Mouse (Mus musculus): ENCODE measurements around the gene Bag6. TPM values are rescaled to one million over a fixed set of nuclear protein-coding genes. Genes with fewer than 3 reads are reported as not detected.

Gene Bag6
- total RNA-seq, 1 experiment from 2014 or later = 461 TPM

DNA sequence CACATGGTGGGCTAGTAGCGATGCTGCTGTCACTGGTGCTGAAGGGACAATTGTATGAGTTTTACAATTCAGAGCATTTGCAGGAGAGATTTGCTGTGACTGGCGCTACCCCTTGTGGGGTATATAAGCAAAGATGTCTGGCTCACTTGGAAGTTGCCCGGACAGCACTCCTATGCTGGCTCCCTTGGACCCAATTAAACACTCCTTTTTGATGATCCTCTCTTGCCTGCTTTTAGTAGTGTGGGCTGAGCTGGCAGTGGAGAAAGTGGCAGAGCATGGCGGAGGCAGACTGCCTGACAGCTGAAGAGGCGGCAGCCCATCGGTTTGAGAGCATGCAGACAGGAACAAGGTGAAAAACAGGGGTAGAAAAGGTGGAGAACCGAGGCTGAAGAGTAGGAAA, 32.8 kb downstream of the Bag6 start:
- DNase-seq = no peak

DNA sequence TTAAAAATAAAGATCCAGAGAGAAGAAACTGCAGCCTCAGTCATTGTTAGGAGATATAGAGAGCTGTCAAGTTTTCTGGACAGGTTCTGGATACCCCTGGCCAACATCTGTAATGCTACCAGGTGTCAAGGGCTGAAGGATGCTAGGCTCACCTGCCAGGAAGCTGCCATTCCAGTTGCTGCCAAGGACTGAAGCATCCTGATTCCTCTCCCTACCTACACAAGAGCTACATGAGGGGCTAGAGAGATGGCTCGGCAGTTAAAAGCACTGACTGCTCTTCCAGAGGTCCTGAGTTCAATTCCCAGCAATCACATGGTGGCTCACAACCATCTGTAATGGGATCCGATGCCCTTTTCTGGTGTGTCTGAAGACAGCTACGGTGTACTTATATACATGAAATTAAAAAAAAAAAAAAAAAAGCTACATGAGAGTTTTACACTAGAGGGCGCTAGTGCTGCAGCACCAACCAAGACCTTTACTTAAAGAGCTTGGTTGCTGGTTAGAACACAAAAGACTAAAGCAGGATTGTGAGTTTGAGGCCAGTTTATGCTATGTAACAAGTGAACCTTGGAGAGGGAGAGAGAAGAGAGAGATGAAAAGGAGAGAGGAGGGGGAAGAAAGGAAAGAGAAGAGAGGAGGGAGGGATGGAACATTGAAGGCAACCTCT, 33.7 kb downstream of the Bag6 start:
- no peak for DNase-seq

DNA sequence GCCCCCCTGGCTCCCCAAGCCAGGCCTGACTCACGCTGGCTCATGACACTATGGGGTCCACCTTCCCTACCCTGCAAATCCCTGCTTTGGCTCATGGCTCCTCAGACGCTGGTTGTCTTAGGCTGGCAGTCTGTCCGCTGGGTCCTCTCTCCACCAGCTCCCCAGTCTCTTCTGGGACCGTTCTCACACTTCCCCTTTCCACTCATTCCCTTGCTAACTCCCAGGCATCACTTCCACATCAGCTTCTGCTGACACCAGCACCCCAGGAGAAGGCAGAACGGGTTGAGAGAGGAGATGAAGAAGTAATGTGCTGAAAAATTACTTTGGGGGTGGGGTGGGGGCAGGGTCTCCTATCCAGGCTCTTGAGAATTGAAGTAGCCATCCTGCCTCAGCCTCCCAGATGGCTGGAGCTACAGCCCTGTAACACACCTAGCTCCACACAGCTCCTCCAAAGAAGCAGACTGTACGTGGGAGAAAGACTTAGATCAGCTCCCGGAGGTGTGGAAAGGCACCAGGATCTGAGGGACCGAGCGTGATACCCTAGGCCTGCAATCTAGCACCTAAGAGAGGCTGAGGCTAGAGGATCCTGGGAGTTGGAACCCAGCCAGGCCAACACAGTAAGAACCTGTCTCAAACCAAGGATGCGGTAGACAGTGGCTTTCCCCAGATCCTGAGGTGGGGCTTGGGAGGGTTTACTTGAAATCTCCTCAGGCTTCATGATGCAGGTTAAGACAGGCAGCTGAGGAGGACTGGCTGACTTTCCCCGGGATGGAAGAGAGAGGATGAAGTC, 37.7 kb downstream of the Bag6 start:
- no peak for DNase-seq

DNA sequence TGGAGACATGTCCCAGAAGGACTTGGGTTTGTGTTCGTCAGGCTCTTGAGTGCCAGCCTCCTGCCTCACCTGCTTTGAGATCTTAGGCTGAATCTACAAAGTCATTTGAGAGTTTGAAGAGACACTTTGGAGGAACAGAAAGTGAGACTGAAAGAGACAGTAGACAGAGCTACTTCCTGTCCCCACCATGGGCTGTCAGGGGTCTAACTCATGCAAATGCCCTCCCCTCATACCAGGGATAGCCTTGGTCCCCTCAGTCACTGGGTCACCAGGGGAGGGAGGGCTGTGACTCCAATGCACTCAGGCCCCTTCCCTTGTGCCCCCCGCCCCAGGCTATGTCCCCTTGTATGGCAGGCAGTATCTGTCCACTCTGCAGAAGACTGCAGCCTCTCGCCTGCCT, 38.4 kb downstream of the Bag6 start:
- no peak for DNase-seq

DNA sequence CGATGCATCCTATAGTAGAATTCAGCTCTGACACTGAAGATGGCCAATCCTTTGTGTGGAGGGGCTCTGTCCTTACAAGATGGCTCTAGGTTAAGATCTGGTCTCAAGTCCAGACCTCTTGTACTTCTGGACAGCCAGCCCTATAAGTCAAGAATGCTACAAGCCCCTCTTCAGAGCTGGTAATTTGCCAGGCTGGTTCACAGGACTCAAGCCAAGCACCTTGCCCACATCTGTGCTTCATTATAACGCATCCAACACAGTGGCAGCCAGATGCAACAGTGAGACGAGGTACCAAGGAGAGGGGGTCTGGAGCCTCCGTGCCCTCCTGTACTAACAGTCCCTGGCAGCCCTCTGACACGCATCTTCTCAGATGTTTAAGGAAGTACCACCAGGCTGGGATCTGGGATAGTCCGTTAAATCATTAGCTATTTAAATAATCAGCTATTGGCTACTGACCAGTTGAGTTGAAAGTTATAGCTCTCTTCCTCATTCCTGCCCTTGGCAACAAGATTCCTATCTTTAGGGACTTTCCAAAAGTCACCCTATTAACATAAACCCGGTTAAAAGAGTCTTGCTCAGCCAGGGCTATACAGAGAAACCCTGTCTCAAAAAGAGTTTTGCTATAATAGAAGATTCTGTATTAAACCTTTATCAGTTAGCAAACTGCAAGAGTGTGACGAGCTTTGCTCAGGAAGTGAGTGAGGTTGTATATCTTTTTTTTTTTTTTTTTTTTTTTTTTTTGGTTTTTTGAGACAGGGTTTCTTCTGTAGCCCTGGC, 39.4 kb downstream of the Bag6 start:
- DNase-seq = no peak

DNA sequence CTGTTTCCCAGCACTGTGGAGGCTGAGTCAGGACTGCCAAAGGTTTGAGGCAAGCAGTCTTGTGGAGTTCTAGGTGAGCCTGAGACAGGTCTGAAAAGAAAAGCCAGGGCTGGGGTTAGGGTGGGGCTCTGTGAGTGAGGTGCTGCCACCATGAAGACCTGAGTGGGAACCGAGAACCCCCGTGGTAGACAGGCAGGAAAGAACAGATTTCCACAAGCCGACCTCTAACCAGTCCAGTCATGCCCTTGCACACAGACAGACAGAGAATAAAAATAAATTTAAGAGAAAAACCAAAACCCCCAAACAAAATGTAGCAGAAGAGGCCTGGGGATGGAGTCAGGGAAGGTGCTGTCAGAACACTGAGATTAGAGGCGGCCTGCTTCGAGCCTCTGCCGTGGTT, 40.4 kb downstream of the Bag6 start:
- DNase-seq = no peak

DNA sequence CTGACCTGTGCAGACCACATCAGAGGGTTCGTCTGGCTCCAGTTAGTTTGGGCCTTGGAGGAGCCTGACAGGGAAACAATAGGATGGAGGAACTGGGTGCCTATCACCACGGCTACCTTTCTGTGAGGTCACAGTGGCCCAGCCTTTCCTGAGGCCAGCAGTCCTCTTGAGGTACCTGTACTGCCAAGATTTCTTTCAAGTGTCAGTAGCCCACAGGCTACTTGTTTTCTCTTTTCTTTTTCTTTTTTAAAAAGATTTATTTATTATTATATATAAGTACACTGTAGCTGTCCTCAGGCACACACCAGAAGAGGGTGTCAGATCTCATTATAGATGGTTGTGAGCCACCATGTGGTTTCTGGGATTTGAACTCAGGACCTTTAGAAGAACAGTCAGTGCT, 41.0 kb downstream of the Bag6 start, which contains the start of gene Aif1:
Aif1 (minus strand) TSS at position 101 of the 400 bp plus-strand sequence.
- DNase-seq = no peak

DNA sequence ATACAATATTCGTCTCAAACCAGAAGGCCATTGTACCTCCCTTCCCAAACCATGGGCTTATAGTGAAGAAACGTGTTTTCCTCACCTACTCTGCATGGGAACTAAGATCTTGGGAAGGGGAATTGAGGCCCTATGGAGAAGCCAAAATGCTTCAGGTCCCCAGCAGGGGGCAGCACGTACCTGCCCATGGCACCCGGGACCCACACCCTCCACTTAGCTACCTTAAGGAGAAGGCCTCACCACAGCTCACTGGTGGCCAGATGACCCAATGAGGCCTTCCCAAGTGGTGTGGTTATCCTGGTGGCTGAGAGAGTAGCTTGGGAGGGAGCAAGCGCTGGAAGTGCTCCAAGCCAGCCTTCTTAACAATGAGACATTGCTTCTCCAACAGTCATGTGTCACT, 43.5 kb downstream of the Bag6 start:
- peak; percentile 83 for DNase-seq

DNA sequence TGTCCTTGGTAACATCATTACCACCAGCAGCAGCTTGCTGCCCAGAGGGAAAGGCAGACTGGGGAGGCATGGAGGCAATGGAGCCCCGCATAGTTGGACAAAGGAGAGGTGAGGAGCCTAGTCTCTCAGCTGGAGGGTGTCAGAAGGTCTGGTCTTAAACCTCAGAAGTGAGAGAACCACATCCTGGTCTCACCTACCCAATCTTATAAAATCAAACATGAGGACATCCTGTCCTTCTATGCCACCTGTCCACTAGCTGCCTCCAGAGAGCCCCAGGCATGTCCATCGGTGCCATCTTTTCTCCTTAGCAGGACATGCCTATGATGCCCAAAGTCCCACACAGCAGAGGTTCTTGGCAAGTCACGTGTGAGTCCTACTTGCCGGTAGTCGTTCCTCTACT, 45.1 kb downstream of the Bag6 start:
- DNase-seq = no peak

DNA sequence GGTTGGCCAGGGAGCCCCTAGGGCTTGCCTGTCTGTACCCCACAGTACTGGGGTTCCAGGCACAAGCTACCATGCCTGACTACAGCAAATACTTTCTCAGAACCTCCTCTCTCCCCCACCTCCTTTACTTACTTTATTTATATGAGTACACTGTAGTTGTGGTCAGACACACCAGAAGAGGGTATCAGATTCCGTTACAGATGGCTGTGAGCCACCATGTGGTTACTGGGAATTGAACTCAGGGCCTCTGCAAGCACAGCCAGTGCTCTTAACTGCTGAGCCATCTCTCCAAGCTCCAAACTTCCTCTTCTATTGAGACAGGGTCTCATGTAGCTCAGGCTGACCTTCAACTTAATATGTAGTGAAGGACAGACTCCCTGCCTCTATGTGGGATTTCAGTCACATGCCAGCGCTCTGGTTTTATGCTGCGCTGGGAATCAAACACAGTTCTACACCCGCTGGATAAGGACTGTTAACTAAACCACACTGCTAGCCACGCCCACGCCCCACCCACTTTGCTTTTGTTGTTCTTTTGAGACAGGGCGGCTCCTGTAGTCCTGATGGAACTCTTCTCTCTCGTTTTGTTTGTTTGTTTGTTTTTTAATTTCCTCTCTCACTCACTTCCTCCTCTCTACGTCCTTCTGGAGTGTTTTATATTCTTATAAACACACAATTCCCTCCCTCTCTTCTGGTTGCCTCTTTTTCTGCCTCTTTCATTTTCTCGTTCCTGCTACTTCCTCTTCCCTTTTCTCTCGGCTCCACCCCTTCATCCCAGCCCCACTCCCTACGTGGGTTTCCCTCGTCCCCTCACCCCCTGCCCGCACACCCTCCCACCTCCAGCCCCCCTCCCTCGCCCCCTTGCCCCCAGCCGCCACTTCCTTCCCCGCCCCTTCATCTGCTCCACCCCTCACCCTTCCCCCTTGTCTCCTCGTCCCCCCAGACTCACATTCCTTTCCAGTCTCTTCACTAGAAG, 50.9 kb downstream of the Bag6 start:
- peak; percentile 80 for DNase-seq

DNA sequence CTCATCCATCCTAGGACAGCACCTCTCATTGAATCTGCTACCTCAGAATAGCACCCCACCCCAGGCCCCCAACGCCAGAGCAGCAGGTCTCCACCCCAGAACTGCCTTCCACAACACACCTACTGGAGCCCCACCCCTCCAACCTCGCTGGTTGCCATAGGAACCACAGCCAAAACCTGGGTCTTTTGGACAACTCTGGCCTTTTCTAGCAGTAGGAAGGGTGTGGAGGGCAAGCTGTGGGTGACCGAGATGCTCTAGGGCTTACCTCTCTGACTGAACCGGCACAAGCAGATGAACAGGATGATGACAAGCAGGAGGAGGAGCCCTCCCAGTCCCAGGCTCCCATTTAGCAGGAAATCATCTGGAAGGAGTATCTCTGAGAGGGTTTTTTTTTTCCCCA, 51.7 kb downstream of the Bag6 start:
- no peak for DNase-seq

DNA sequence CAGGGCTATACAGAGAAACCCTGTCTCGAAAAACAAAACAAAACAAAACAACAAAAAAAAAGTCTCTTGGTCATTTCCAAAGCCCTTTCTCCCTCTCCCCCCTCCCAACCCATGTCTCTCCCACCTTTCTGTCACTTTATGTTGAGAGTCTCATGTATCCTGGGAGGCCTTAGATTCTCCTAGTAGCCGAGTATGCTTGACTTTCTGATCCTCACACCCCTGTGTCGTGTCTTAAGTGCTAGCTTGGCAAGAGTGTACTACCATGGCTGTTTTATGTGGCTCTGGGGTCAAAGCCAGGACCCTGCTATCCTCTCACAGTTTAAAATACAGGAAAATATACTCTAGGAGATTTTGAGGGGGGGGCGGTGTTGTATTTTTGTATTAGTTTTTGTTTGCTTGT, 52.4 kb downstream of the Bag6 start:
- DNase-seq = no peak

DNA sequence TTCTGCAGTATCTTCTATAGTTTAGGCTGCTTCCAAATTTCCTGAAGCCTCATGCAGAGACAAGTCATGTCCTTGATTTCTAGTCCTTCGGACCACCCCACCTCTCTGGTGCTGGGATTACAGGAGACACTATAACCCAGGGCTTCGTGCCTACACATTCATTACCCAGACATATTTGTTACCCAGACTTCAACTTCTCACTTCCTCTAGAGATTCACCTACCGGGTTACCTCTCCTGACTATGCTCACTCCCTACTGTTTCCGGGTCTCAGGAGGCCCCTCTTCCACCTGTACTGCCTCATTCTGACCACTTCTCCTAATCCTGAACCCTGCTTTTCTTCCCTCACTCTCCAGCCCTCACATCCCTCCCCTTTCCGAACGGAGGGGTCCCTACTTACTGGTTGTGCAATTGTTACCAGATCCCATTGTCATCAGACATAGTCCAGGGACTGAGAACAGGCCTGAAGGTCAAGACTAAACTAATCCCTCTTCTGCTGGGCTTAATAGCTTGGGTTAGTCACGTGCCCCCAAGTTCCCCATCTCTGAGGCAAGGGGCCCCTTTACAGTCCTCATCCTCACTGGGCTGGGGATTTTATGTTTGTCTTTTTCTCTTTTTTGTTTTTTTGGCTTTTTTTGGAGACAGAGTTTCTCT, 53.1 kb downstream of the Bag6 start, which contains the start of gene Lst1:
Lst1 (minus strand) TSS at position 481 of the 652 bp plus-strand sequence.
- DNase-seq = no peak

DNA sequence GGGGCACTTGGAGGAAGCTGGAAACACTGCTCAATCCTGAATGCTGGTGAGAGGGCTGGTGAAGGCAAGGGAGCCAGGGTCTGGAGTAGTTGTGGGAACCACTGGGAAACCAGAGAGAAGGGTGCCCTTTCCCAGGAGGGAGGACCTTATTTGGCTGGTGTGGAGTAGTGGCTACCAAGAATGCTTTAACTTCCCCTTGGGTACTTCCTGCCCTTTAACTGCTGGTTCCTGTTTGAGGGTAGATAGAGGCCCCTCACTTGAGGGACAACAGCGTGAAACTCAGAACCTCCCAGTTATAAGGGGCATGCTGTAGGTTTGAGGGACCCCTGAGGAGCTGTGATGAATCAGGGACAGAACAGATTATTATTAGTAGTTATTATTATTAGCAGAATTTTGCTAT, 54.2 kb downstream of the Bag6 start:
- no peak for DNase-seq

DNA sequence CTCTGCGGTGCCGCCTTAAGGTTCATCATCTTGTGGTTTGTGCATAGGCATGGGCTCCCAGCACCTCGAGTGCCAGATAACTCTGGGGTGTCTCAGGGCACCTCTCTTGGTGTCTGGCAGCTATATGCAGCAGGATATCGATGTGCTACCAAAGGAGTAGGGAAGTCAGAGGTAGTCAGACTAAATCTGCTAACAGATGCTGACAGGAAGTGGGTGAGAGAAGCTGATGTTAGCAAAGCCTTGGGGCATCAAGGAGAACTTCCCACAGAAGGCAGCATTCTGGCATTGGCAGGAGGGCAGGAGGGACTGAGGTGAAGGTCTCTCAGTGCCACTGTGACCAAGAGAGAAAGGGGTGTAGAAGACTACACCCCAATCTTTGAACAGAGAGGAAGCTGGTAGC, 55.1 kb downstream of the Bag6 start:
- no peak for DNase-seq

DNA sequence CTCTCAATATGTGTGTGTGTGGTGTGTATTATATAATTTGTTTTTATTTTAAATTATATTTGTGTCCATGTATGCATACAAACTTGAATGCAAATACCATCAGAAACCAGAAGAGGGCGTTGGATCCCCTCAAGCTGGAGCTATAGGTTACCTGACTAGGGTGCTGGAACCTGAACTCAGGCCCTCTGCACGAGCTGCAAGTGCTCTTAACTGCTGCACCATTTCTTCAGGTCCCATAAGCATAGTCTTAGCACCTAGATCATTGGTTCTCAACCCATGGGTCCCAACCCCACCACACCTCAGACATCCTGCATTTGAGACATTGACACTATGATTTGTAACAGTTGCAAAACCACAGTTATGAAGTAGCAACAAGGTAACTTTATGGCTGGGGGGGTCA, 56.7 kb downstream of the Bag6 start:
- DNase-seq = no peak

DNA sequence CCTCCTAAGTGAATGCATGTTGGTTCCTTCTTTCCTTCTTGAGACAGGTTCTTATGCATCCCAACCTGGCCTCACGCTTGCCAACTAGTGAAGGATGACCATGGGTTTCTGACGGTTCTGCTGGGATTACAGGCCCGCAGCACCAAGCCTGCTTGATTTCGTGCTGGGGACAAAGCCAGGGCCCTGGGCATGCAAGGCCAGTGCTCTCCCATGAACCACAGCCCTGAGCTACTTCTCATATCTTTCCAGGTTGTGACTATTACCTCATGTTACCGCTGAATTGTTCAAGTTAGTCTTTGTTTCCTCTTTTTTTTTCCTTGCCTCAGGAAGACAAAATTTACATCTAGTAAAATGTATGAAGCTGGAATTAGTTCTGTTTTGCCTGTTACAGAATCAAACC, 57.9 kb downstream of the Bag6 start:
- DNase-seq = no peak

DNA sequence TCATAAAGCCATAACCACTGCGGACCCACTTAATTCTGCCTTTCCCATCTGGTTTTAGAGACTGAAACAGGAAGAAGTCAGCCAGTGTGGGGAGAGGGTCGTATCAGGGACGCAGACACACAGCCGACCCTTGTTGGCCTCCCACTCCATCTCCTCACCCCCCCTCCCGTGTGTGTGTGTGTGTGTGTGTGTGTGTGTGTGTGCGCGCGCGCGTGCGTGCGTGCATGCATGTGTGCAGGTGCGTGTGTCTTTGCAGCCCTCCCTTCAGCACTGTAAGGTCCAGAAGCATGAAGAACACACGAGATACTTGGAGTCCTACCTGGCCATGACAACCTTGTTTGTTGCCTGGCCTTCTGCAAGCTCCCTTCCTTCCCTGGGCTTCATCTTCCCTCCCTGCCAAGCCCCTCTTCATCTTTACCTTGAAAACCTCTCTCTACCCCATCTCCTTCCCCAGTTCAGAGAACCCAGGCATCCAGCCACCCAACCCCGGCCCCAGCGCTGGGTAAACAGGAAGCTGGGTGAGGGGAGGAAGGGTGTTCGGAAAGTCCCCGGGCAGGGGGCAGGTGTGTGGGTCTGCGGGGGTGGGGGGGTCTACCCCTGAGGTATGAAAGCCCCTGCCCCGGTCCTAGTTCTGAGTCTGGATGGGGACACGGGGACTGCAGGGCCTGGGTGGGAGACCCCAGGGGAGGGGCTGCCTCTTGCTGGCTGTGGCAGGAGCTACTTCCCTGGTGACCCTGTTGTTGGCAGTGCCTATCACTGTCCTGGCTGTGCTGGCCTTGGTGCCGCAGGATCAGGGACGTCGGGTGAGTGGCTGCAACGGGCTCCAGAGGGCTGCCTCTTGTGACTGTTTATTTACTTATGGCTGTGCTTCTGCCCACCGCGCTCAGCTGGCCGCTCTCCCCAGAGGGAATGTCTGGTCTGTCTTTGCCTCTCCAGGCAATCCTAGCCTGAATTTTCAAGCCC, 59.2 kb downstream of the Bag6 start, which contains the start of gene Ltb:
Ltb (plus strand) TSS at position 559 of the 963 bp plus-strand sequence.
- DNase-seq = peak; percentile 48

DNA sequence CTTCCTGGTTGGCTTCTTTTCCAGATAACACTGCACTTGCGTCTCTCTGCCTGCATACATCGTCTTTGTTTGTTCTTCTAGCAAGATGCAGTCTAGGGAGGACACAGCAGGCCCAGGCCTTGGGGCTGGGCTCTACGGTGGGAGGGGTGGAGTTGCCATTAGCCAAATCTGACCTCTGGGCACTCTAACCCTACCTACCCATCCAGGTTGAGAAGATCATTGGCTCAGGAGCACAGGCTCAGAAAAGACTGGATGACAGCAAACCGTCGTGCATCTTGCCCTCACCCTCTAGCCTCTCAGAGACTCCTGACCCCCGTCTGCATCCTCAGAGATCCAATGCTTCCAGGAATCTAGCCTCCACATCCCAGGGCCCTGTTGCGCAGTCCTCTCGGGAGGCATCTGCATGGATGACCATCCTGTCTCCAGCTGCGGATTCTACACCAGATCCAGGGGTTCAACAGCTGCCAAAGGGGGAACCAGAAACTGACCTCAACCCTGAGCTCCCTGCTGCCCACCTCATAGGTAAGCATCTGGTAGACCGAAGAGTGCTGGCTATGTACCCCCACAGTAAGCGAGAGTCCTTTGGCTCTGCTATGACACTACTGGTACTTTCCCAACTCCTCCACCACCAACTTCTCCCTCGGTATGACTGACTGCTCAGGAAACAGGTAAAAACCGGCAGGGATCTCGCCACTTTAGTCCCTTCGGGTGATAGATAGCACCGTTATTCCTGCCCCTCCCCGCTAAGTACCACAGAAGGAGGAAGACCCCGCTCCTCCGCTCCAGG, 60.1 kb downstream of the Bag6 start:
- DNase-seq = no peak
